Mouse (Mus musculus): ENCODE measurements around the gene Cd33.

DNA sequence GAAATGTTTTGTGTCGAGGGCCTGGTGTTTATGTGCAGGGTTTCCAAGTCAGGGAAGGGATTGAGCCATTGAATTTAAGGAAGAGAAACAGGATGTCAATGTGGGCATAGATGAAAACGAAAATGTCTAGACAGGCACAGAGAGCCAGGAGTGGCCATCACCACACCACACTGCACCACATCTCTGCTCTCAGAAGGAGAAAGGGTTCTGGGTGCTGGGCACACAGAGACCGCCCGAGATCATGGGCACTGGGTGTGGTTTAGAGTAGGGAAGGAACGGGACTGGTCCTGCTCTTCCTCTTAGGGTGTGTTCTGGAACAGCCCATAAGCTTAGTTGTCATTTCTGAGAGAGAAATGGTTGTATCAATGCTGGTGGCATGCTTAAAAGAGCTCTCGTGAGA is 19.1 kb upstream of the Cd33 start:
- no peak for TF ChIP-seq CTCF (IDR thresholded peaks at IDR 0.05; ENCODE audit: control insufficient read depth, insufficient read depth, insufficient read length)
- TF ChIP-seq USF1 (IDR thresholded peaks at IDR 0.05; ENCODE audit: low read depth): no peak
